Mouse (Mus musculus) megakaryocyte, embryonic 14.5 days (primary cell): Measurements from ENCODE around the gene Dyrk1a.

Source experiments
- FLI1 ChIP-seq: IDR thresholded peaks from 2 replicates; pipeline ENCODE4 v1.6.1; 2012; ENCODE audit warnings: low read length, inconsistent platforms, mixed read lengths
- GATA1 ChIP-seq: IDR thresholded peaks from 3 replicates; pipeline ENCODE4 v1.6.1; 2012; ENCODE audit warnings: mixed read lengths, low read length, inconsistent platforms, borderline replicate concordance

GRCm38 (mm10) chr16:94608706-94609594 lies 39.1 kb downstream of the Dyrk1a start:
- TF ChIP-seq FLI1 (no peak), GATA1 (no peak)
